Mouse (Mus musculus) megakaryocyte, embryonic 14.5 days (primary cell): ENCODE data around the gene Plcb4.

ENCODE experiments used
- FLI1 ChIP-seq: IDR thresholded peaks from 2 replicates; pipeline ENCODE4 v1.6.1; 2012; ENCODE audit warnings: low read length, inconsistent platforms, mixed read lengths
- GATA1 ChIP-seq: IDR thresholded peaks from 3 replicates; pipeline ENCODE4 v1.6.1; 2012; ENCODE audit warnings: mixed read lengths, low read length, inconsistent platforms, borderline replicate concordance

- no peak for TF ChIP-seq GATA1
- no peak for TF ChIP-seq FLI1
Observed at GRCm38 (mm10) chr2:135650885-135651284, 7.9 kb upstream of the Plcb4 start.
